Mouse (Mus musculus) CH12.LX (cell line): ENCODE results near the gene Gm8994. TPM values are rescaled to one million over a fixed set of nuclear protein-coding genes. Genes with fewer than 3 reads are reported as not detected.

Experiments
- DNase-seq: peaks from one replicate; pipeline ENCODE4 v3.0.0-alpha.2; 2013; ENCODE audit errors: extremely low read depth
- H3K27ac ChIP-seq: 2 replicates; pipeline ENCODE4 v1.5.1; 2012; ENCODE audit warnings: low read depth, mild to moderate bottlenecking, control low read depth, moderate library complexity; ENCODE audit not compliant: insufficient read depth
- H3K27me3 ChIP-seq: replicated peaks from 2 replicates; pipeline ENCODE3; 2012; ENCODE audit warnings: inconsistent platforms
- H3K36me3 ChIP-seq, 2 experiments: replicated peaks in 1 of 2; 2 replicates each; pipeline versions ENCODE3 to v1.6.1; 2012; ENCODE audit warnings: inconsistent platforms in 1 of 2, low read length in 1 of 2, mild to moderate bottlenecking in 1 of 2, mixed read lengths in 1 of 2, moderate library complexity in 1 of 2; ENCODE audit not compliant: control insufficient read depth in 1 of 2, insufficient read depth in 1 of 2
- H3K4me1 ChIP-seq, 2 experiments: 2 replicates each; pipeline ENCODE4 v1.6.1; 2012; ENCODE audit warnings: inconsistent platforms in 1 of 2, moderate library complexity in 1 of 2; ENCODE audit not compliant: insufficient read depth in 2 of 2, control insufficient read depth in 1 of 2
- H3K4me2 ChIP-seq: 2 replicates; pipeline ENCODE4 v1.6.1; 2012; ENCODE audit warnings: low read depth, mild to moderate bottlenecking, control low read depth; ENCODE audit not compliant: poor library complexity, insufficient read depth, severe bottlenecking
- H3K4me3 ChIP-seq, 3 experiments: fragments of 150-350 bp in 1 of 3; sonication (generic) in 1 of 3; replicated peaks in 1 of 3; 2 replicates each; pipeline versions ENCODE3 to v1.5.1; 2011 to 2012; ENCODE audit warnings: low read depth in 2 of 3, low read length in 2 of 3, mild to moderate bottlenecking in 2 of 3, moderate library complexity in 2 of 3, control low read depth in 1 of 3, improper control_type of control experiment in 1 of 3, inconsistent platforms in 1 of 3, mixed read lengths in 1 of 3; ENCODE audit not compliant: poor library complexity in 1 of 3
- H3K79me2 ChIP-seq: replicated peaks from 2 replicates; pipeline ENCODE4 v1.6.1; 2012; ENCODE audit warnings: mild to moderate bottlenecking, moderate library complexity; ENCODE audit not compliant: control insufficient read depth, poor library complexity, insufficient read depth, severe bottlenecking; ENCODE audit errors: extremely low read depth
- H3K9ac ChIP-seq: 2 replicates; pipeline ENCODE4 v1.6.1; 2012; ENCODE audit warnings: low read depth, mild to moderate bottlenecking, control low read depth, moderate library complexity; ENCODE audit not compliant: insufficient read depth
- H3K9me3 ChIP-seq: replicated peaks from 2 replicates; pipeline ENCODE3; 2012; ENCODE audit warnings: low read length, inconsistent platforms, mixed read lengths
- BHLHE40 ChIP-seq: IDR thresholded peaks from 2 replicates; pipeline ENCODE4 v1.6.1; 2011; ENCODE audit warnings: mild to moderate bottlenecking, low read depth, low read length, improper control_type of control experiment
- CTCF ChIP-seq, 2 experiments: IDR thresholded peaks in 1 of 2; conservative IDR thresholded peaks in 1 of 2; 2 replicates each; pipeline ENCODE4 v1.5.1; 2011 to 2012; ENCODE audit warnings: low read depth in 2 of 2, low read length in 2 of 2, improper control_type of control experiment in 1 of 2, inconsistent platforms in 1 of 2, mild to moderate bottlenecking in 1 of 2, moderate library complexity in 1 of 2
- E2F4 ChIP-seq: IDR thresholded peaks from 2 replicates; pipeline ENCODE4 v1.6.1; 2011; ENCODE audit warnings: low read depth, low read length, improper control_type of control experiment; ENCODE audit not compliant: insufficient replicate concordance
- ELF1 ChIP-seq: IDR thresholded peaks from 2 replicates; pipeline ENCODE4 v1.6.1; 2014; ENCODE audit warnings: low read depth, mild to moderate bottlenecking, inconsistent platforms, low read length, improper control_type of control experiment
- IRF4 ChIP-seq: IDR thresholded peaks from 2 replicates; pipeline ENCODE4 v1.6.1; 2014; ENCODE audit warnings: low read depth, mild to moderate bottlenecking, inconsistent platforms, low read length, improper control_type of control experiment
- MAX ChIP-seq: IDR thresholded peaks from 2 replicates; pipeline ENCODE4 v1.6.1; 2011; ENCODE audit warnings: low read length, improper control_type of control experiment
- MYC ChIP-seq: IDR thresholded peaks from 2 replicates; pipeline ENCODE4 v1.6.1; 2011; ENCODE audit warnings: low read depth, mild to moderate bottlenecking, improper control_type of control experiment, low read length
- NELFE ChIP-seq: IDR thresholded peaks from 2 replicates; pipeline ENCODE4 v1.6.1; 2011; ENCODE audit warnings: low read depth, low read length, improper control_type of control experiment
- PAX5 ChIP-seq: IDR thresholded peaks from 2 replicates; pipeline ENCODE4 v1.6.1; 2012; ENCODE audit warnings: low read length, inconsistent platforms, mixed read lengths
- POLR2A ChIP-seq: IDR thresholded peaks from 2 replicates; pipeline ENCODE4 v1.6.1; 2011; ENCODE audit warnings: low read depth, mild to moderate bottlenecking, improper control_type of control experiment, low read length
- RAD21 ChIP-seq: IDR thresholded peaks from 2 replicates; pipeline ENCODE4 v1.6.1; 2011; ENCODE audit warnings: low read depth, mild to moderate bottlenecking, low read length, improper control_type of control experiment, moderate library complexity
- TBP ChIP-seq: conservative IDR thresholded peaks from 2 replicates; pipeline ENCODE4 v1.6.1; 2011; ENCODE audit warnings: low read depth, low read length, improper control_type of control experiment
- TCF12 ChIP-seq: IDR thresholded peaks from 2 replicates; pipeline ENCODE4 v1.6.1; 2014; ENCODE audit warnings: low read depth, mild to moderate bottlenecking, inconsistent platforms, low read length, improper control_type of control experiment
- ZC3H11A ChIP-seq: IDR thresholded peaks from 2 replicates; pipeline ENCODE4 v1.6.1; 2012; ENCODE audit warnings: low read depth, mild to moderate bottlenecking, inconsistent platforms, low read length, improper control_type of control experiment
- ZNF384 ChIP-seq: IDR thresholded peaks from 2 replicates; pipeline ENCODE4 v1.6.1; 2012; ENCODE audit warnings: low read depth, low read length, improper control_type of control experiment, inconsistent platforms
- dilution Hi-C: fragments of 300-500 bp; cut with MboI; formaldehyde crosslinking; loops from 2 replicates; pipeline ENCODE4 v1.14.3; 2020; ENCODE audit warnings: low sequenced_read_pairs; ENCODE audit not compliant: extremely low pct_unique_long_range_greater_than_20kb, extremely low pct_ligation_motif_present
- in situ Hi-C: fragments of 300-500 bp; cut with MboI; formaldehyde crosslinking; loops from 3 replicates; pipeline ENCODE4 v1.14.3; 2019; ENCODE audit warnings: low sequenced_read_pairs, low pct_ligation_motif_present, low pct_unique_long_range_greater_than_20kb, mixed read lengths
- polyA plus RNA-seq: library from polyadenylated mRNA; unstranded; fragments of >175 nt; gene quantifications from 2 replicates; pipeline ENCODE4 v1.2.1, GENCODE M21; 2012; ENCODE audit warnings: low read depth; ENCODE audit not compliant: insufficient read length
- total RNA-seq, 2 experiments: library from RNA; depleted of rRNA; stranded (reverse); fragments of 300-350 nt in 1 of 2; fragments of >200 nt in 1 of 2; gene quantifications; 2 replicates each; pipeline ENCODE4 v1.2.3; 2012 to 2014

Gene Gm8994
- total and polyA plus RNA-seq, 3 experiments = not detected

DNA sequence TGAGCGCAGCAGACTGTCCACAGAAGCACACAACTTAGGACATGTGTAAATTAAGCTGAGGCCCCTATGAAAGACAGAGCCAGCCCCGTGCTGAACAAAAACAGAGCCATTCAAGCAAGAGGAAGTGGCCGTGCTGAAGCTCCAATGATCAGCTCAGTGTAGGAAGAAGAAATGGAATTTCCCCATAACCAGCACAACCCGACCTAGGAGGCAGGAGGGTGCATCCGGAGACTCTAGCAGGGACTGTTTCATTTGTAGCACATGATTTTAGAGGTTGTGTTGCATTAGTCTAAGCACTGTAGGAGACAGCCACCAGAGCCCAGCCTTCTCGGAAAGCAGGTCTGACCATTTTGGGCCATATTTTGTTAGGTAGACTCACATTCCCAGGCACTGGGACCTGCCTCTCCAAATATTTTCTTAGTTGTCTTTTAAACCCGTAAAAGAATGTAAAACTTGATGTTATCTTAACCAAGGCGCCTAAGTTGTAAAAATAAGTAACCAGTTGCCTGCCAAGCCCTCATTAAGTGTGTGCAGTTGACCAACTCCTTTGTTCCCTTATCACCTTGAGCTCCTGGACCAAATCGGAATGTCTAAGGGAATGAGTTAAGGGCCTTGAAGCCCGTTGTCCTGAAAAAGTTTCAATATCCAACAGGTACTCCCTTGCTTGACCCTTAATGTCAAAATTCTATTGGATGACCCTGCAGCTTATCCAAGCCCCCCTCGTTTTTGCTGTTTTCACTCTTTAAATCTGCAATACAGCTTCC is 35.2 kb upstream of the Gm8994 start:
- no peak overlapping the region for H3K27ac ChIP-seq
- H3K79me2 ChIP-seq = no peaks in the 10 kb centered on the region
- TF ChIP-seq PAX5 (no peak), E2F4 (no peak), NELFE (no peak), POLR2A (no peak), TBP (no peak), ZNF384 (no peak), ELF1 (no peak), MYC (no peak), BHLHE40 (no peak)
- DNase-seq = no peak
- H3K9me3 ChIP-seq = peaks cover 4% of the 10 kb centered on the region
- H3K36me3 ChIP-seq = no peaks in the 10 kb centered on the region
- H3K9ac ChIP-seq = no peak overlapping the region
- no peak overlapping the region for H3K4me2 ChIP-seq
- H3K4me3 ChIP-seq = no peak overlapping the region
- dilution Hi-C loops (no loop called here), in situ Hi-C loops (no loop called here)
- H3K27me3 ChIP-seq = peaks cover 5% of the 10 kb centered on the region
- H3K4me1 ChIP-seq = no peaks in the 10 kb centered on the region

DNA sequence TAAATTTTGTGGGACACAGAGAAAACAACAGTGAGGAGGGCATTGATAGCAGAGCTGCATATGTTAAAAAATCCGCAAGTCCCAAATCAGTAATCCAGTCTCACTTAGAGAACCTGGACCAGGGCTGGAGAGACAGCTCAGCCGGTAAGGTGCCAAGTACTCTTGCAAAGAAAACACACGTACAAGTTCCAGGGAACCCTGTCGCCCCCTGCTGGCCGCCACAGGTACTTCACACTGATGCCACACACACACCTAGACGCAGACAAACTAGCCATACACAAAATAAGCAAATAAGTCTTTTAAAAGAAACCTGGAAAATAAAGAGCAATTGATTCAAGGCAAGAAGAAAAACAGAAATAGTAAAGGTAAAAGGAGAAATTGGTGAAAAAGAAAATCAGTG is 33.6 kb upstream of the Gm8994 start:
- TF ChIP-seq TCF12 (no peak), MAX (no peak), RAD21 (peak; percentile 0), CTCF (conservative IDR thresholded peaks at IDR 0.05 in 1 of 2, IDR thresholded peaks at IDR 0.05 in 1 of 2; ENCODE audit: low read depth in 2 of 2, low read length in 2 of 2) (peak; percentile 19 to 49; a peak in 2 of 4 replicates), IRF4 (no peak), NELFE (no peak), ZC3H11A (no peak)
- TF ChIP-seq, all 38 proteins: peak for 2
- no peaks in the 10 kb centered on the region for H3K79me2 ChIP-seq
- dilution Hi-C loops (no loop called here), in situ Hi-C loops (no loop called here)
- H3K27me3 ChIP-seq = peaks cover 3% of the 10 kb centered on the region
- H3K36me3 ChIP-seq = no peaks in the 10 kb centered on the region
- no peak overlapping the region for H3K9ac ChIP-seq
- no peak overlapping the region for H3K27ac ChIP-seq
- peak; percentile 5 for DNase-seq
- peaks cover 4% of the 10 kb centered on the region for H3K9me3 ChIP-seq
- no peaks in the 10 kb centered on the region for H3K4me1 ChIP-seq
- H3K4me2 ChIP-seq = no peak overlapping the region
- no peak overlapping the region for H3K4me3 ChIP-seq
